Mouse (Mus musculus): ENCODE measurements around the gene Olfr251. TPM values are rescaled to one million over a fixed set of nuclear protein-coding genes. Genes with fewer than 3 reads are reported as not detected.
"Not testable (repeated sequence)": the region's sequence is repeated elsewhere in the genome, so short reads cannot be mapped to it uniquely, and the experiment has no call there.

The Olfr251 gene
- not detected for total RNA-seq (2021)
- long read RNA-seq, experiment 1: 0 reads
- long read RNA-seq, experiment 2: 0 reads

- DNase-seq (ENCODE audit: low spot score in 2 of 2): no peak
Measured at GRCm38 (mm10) chr9:38376786-38377185, at the start of gene Olfr251. Gene Olfr251, plus strand, starts transcription at chr9:38377086.

- DNase-seq (ENCODE audit: low spot score in 2 of 2): no peak
Measured at GRCm38 (mm10) chr9:38328760-38329159, 48.1 kb upstream of the Olfr251 start, which contains the start of gene Olfr25. Gene Olfr25, plus strand, starts transcription at chr9:38329060.

- DNase-seq (ENCODE audit: low spot score in 2 of 2): no peak
Measured at GRCm38 (mm10) chr9:38348111-38348510, 28.8 kb upstream of the Olfr251 start, which contains the start of gene Olfr898. Gene Olfr898, plus strand, starts transcription at chr9:38348411.

- no peak for DNase-seq (ENCODE audit: low spot score in 2 of 2)
Measured at GRCm38 (mm10) chr9:38366596-38366995, 10.3 kb upstream of the Olfr251 start, which contains the start of gene Olfr250. Gene Olfr250, plus strand, starts transcription at chr9:38366896.

- DNase-seq (ENCODE audit: low spot score in 2 of 2): no peak
Measured at GRCm38 (mm10) chr9:38401398-38401797, 24.5 kb downstream of the Olfr251 start, which contains the start of gene Olfr147. Gene Olfr147, plus strand, starts transcription at chr9:38401698.

- DNase-seq (ENCODE audit: low spot score in 2 of 2): not testable (repeated sequence)
Measured at GRCm38 (mm10) chr9:38407502-38407901, 30.6 kb downstream of the Olfr251 start.

GRCm38 (mm10) chr9:38413502-38413901 is 36.6 kb downstream of the Olfr251 start:
- DNase-seq (ENCODE audit: low spot score in 2 of 2): not testable (repeated sequence)

GRCm38 (mm10) chr9:38423801-38424200 is 46.9 kb downstream of the Olfr251 start:
- no peak for DNase-seq (ENCODE audit: low spot score in 2 of 2)

- DNase-seq (ENCODE audit: low spot score in 2 of 2): no peak
Measured at GRCm38 (mm10) chr9:38427026-38427425, 50.1 kb downstream of the Olfr251 start.

- DNase-seq (ENCODE audit: low spot score in 2 of 2): no peak
Measured at GRCm38 (mm10) chr9:38429155-38429554, 52.3 kb downstream of the Olfr251 start, which contains the start of gene Olfr901. Gene Olfr901, plus strand, starts transcription at chr9:38429455.

Other genes with a start within 250 kb of the Olfr251 start
- gene Olfr890, start 234.6 kb upstream of the Olfr251 start, total RNA-seq (2021): not detected
- gene Olfr891, start 196.3 kb upstream of the Olfr251 start, total RNA-seq (2021): not detected
- not detected for gene Olfr893, start 168.7 kb upstream of the Olfr251 start, total RNA-seq (2021)
- not detected for gene Olfr894, start 159.0 kb upstream of the Olfr251 start, total RNA-seq (2021)
- not detected for gene Olfr143, start 124.3 kb upstream of the Olfr251 start, total RNA-seq (2021)
- not detected for gene Olfr895, start 109.2 kb upstream of the Olfr251 start, total RNA-seq (2021)
- gene Olfr896-ps1, start 86.0 kb upstream of the Olfr251 start, total RNA-seq (2021): not detected
- not detected for gene Olfr25, start 48.0 kb upstream of the Olfr251 start, total RNA-seq (2021)
- not detected for gene Olfr898, start 28.7 kb upstream of the Olfr251 start, total RNA-seq (2021)
- not detected for gene Olfr250, start 10.2 kb upstream of the Olfr251 start, total RNA-seq (2021)
- not detected for gene Olfr147, start 24.6 kb downstream of the Olfr251 start, total RNA-seq (2021)
- not detected for gene Olfr901, start 52.4 kb downstream of the Olfr251 start, total RNA-seq (2021)
- not detected for gene Olfr902, start 70.6 kb downstream of the Olfr251 start, total RNA-seq (2021)
- not detected for gene Olfr904, start 86.1 kb downstream of the Olfr251 start, total RNA-seq (2021)
- gene Olfr905, start 94.0 kb downstream of the Olfr251 start, total RNA-seq (2021): not detected
- not detected for gene Olfr906, start 110.0 kb downstream of the Olfr251 start, total RNA-seq (2021)
- not detected for gene Olfr907, start 118.7 kb downstream of the Olfr251 start, total RNA-seq (2021)
- not detected for gene Olfr911-ps1, start 144.5 kb downstream of the Olfr251 start, total RNA-seq (2021)
- gene Olfr910, start 160.8 kb downstream of the Olfr251 start, total RNA-seq (2021): not detected
- gene Olfr912, start 203.1 kb downstream of the Olfr251 start, total RNA-seq (2021): not detected
- gene Olfr913, start 215.7 kb downstream of the Olfr251 start, total RNA-seq (2021): not detected
- not detected for gene Olfr914, start 228.0 kb downstream of the Olfr251 start, total RNA-seq (2021)

Data from layer of hippocampus, postnatal 14 days (tissue).